Mouse (Mus musculus): ENCODE measurements around the gene 1190002N15Rik. TPM values are rescaled to one million over a fixed set of nuclear protein-coding genes. Genes with fewer than 3 reads are reported as not detected.

The 1190002N15Rik gene
- total and polyA plus RNA-seq, 2 experiments from 2014 or later: 7.3 to 37.7 TPM

DNA sequence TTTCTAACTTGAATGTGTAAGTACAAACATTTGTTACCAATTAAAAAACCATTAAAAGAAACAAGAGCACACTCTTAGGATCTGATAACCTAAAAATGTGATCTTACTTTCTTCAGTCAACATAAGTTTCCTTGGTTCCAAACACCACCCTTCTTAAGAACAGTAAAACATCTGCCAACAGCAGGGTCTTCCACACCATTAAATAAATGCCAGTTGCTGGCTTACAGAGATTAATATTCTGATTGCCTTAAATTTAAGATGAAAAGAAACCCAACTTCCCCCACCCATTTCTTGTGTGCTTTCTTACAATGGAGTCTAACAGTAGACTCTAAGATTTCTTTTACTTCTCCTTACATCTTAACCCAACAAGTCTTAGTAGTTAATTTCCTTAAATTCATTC lies 7.9 kb downstream of the 1190002N15Rik start:
- Histone ChIP-seq H3K4me3 (ENCODE audit: low read depth, low read length) (no peak overlapping the region), H3K36me3 (ENCODE audit: insufficient read depth) (no peaks in the 10 kb centered on the region), H3K27ac (ENCODE audit: low read depth, low read length) (no peak overlapping the region), H3K9ac (no peak overlapping the region), H3K27me3 (ENCODE audit: insufficient read depth, low read length) (no peaks in the 10 kb centered on the region), H3K4me1 (ENCODE audit: insufficient read depth) (peaks cover 3% of the 10 kb centered on the region; the same call in 1 of the 2 replicates), H3K4me2 (ENCODE audit: low read depth) (no peak overlapping the region), H3K9me3 (ENCODE audit: low read length) (no peaks in the 10 kb centered on the region)
- no peak for DNase-seq
- no peak for TF ChIP-seq CTCF (IDR thresholded peaks at IDR 0.05; ENCODE audit: low read depth)
- ATAC-seq: no peak

DNA sequence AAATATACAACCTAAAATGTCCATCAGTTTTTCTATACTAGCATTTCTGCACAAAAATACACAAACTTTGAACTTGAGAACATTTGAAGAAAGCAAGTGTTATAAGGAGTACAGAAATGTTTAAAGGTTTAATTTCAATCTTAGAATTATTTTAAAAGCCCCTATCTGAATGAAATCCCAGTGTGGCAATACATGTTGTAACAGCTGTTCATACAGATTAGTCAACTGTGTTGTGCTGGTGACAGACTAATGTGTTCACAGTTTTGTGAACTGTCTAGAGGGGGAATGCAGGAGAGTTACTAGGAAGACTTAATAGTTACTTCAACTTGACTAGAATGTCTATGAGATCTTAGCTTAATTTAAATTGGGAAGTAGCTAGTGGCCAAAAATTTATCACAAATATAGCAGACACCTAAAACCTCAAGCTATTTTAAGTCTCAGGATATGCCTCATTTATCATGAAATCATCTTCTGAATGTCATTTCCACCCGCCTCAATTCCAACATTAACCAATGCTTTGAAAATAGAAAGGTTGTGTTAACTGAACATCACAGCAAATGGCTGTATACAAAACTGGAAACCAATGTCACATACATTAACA lies 8.6 kb downstream of the 1190002N15Rik start:
- no peak overlapping the region for H3K9ac ChIP-seq
- H3K4me2 ChIP-seq (ENCODE audit: low read depth): no peak overlapping the region
- WGBS: 66% methylated on average over 1 of the region's 1 CpGs
- no peak overlapping the region for H3K4me3 ChIP-seq (ENCODE audit: low read depth, low read length)
- H3K27me3 ChIP-seq (ENCODE audit: insufficient read depth, low read length): no peaks in the 10 kb centered on the region
- DNase-seq (no peak), ATAC-seq (no peak)
- H3K27ac ChIP-seq (ENCODE audit: low read depth, low read length): no peak overlapping the region
- H3K36me3 ChIP-seq (ENCODE audit: insufficient read depth): no peaks in the 10 kb centered on the region
- TF ChIP-seq CTCF (IDR thresholded peaks at IDR 0.05; ENCODE audit: low read depth): no peak
- peaks cover 3% of the 10 kb centered on the region; the same call in 1 of the 2 replicates for H3K4me1 ChIP-seq (ENCODE audit: insufficient read depth)
- H3K9me3 ChIP-seq (ENCODE audit: low read length): no peaks in the 10 kb centered on the region

- H3K36me3 ChIP-seq (ENCODE audit: insufficient read depth): no peaks in the 10 kb centered on the region
- H3K4me3 ChIP-seq (ENCODE audit: low read depth, low read length): no peak overlapping the region
- peak; percentile 65 for DNase-seq
- H3K27me3 ChIP-seq (ENCODE audit: insufficient read depth, low read length): no peaks in the 10 kb centered on the region
- no peak overlapping the region for H3K27ac ChIP-seq (ENCODE audit: low read depth, low read length)
- no peak for TF ChIP-seq CTCF (IDR thresholded peaks at IDR 0.05; ENCODE audit: low read depth)
- H3K4me2 ChIP-seq (ENCODE audit: low read depth): peak overlapping the region; percentile 11; the same call in 1 of the 2 replicates
- peaks cover 3% of the 10 kb centered on the region; the same call in 1 of the 2 replicates for H3K4me1 ChIP-seq (ENCODE audit: insufficient read depth)
- H3K9ac ChIP-seq: no peak overlapping the region
- ATAC-seq: peak; percentile 36; the same call in 1 of the 2 replicates
- WGBS: 19% methylated on average over 7 of the region's 7 CpGs
- no peaks in the 10 kb centered on the region for H3K9me3 ChIP-seq (ENCODE audit: low read length)
Measured at GRCm38 (mm10) chr9:94526473-94526872, 11.4 kb downstream of the 1190002N15Rik start.

DNA sequence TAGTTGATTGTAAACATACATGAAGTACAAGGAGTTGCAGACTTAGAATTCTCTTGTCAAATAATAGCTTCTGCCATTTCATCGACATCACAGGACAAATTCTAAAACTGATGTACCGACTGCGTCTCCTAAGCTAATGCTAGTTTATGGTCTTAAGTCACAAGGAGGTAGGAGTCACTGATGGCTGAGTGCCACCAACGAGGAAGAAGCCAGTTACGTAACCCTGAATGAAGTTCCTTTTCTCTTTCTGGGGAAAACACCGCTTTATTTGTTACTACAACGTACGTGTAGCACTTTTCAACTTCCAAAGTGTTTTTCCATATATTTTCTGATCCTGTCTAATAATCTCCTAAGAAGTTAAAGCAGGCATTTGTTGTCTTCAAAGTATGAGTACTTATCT lies 25.6 kb downstream of the 1190002N15Rik start:
- H3K4me3 ChIP-seq (ENCODE audit: low read depth, low read length): no peak overlapping the region
- ATAC-seq (no peak), DNase-seq (no peak)
- no peaks in the 10 kb centered on the region for H3K4me1 ChIP-seq (ENCODE audit: insufficient read depth)
- no peak overlapping the region for H3K4me2 ChIP-seq (ENCODE audit: low read depth)
- no peaks in the 10 kb centered on the region for H3K9me3 ChIP-seq (ENCODE audit: low read length)
- no peak overlapping the region for H3K9ac ChIP-seq
- 92% methylated on average over 8 of the region's 8 CpGs for WGBS
- H3K27me3 ChIP-seq (ENCODE audit: insufficient read depth, low read length): no peaks in the 10 kb centered on the region
- no peaks in the 10 kb centered on the region for H3K36me3 ChIP-seq (ENCODE audit: insufficient read depth)
- no peak for TF ChIP-seq CTCF (IDR thresholded peaks at IDR 0.05; ENCODE audit: low read depth)
- no peak overlapping the region for H3K27ac ChIP-seq (ENCODE audit: low read depth, low read length)

DNA sequence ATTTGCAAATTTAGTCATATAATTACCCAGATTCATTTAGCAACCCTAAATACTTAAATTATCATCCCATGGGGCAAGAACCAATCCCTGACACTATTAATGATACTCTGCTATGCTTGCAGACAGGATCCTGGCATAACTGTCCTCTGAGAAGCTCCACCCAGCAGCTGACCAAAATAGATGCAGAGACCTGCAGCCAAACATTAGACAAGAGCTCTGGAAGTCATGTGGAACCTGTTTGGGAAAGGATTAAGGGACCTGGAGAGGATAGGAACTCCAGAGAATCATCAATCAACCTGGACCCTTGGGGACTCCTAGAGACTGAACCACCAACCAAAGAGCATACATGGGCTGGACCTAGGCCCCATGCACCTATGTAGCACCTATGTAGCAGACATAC lies 26.7 kb downstream of the 1190002N15Rik start:
- DNase-seq: no peak
- no peak overlapping the region for H3K27ac ChIP-seq (ENCODE audit: low read depth, low read length)
- H3K4me1 ChIP-seq (ENCODE audit: insufficient read depth): no peaks in the 10 kb centered on the region
- no peak overlapping the region for H3K4me2 ChIP-seq (ENCODE audit: low read depth)
- H3K9me3 ChIP-seq (ENCODE audit: low read length): no peaks in the 10 kb centered on the region
- no peak overlapping the region for H3K9ac ChIP-seq
- no peak overlapping the region for H3K4me3 ChIP-seq (ENCODE audit: low read depth, low read length)
- no peak for TF ChIP-seq CTCF (IDR thresholded peaks at IDR 0.05; ENCODE audit: low read depth)
- H3K36me3 ChIP-seq (ENCODE audit: insufficient read depth): no peaks in the 10 kb centered on the region
- no peaks in the 10 kb centered on the region for H3K27me3 ChIP-seq (ENCODE audit: insufficient read depth, low read length)
- no peak for ATAC-seq

DNA sequence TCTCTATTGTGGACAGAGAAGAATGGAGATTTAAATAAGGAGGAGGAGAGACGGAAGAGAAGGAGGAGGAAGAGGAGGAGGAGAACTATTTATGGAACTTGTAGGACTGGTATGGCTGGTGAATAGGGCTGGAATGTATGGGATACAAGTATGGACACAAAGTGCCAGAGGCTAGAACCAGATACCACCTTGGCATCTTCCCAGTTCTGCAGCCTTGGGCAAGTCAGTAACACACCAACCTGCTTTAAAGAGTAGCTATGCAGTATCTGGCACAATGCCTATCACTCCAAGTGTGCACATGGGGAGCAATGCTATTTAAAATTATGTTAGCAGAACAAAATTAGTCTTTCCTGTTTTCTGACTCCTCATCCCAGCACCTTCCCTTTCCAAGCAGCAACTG lies 30.9 kb downstream of the 1190002N15Rik start:
- no peaks in the 10 kb centered on the region for H3K36me3 ChIP-seq (ENCODE audit: insufficient read depth)
- H3K9me3 ChIP-seq (ENCODE audit: low read length): no peaks in the 10 kb centered on the region
- H3K27ac ChIP-seq (ENCODE audit: low read depth, low read length): no peak overlapping the region
- no peak overlapping the region for H3K4me2 ChIP-seq (ENCODE audit: low read depth)
- ATAC-seq (no peak), DNase-seq (no peak)
- no peaks in the 10 kb centered on the region for H3K27me3 ChIP-seq (ENCODE audit: insufficient read depth, low read length)
- H3K4me1 ChIP-seq (ENCODE audit: insufficient read depth): no peaks in the 10 kb centered on the region
- 73% methylated on average over 1 of the region's 1 CpGs for WGBS
- no peak overlapping the region for H3K4me3 ChIP-seq (ENCODE audit: low read depth, low read length)
- no peak for TF ChIP-seq CTCF (IDR thresholded peaks at IDR 0.05; ENCODE audit: low read depth)
- H3K9ac ChIP-seq: no peak overlapping the region

GRCm38 (mm10) chr9:94491467-94491866 lies 46.4 kb downstream of the 1190002N15Rik start:
- ATAC-seq (no peak), DNase-seq (no peak)
- Histone ChIP-seq H3K36me3 (ENCODE audit: insufficient read depth) (no peaks in the 10 kb centered on the region), H3K4me3 (ENCODE audit: low read depth, low read length) (no peak overlapping the region), H3K4me2 (ENCODE audit: low read depth) (no peak overlapping the region), H3K9ac (no peak overlapping the region), H3K4me1 (ENCODE audit: insufficient read depth) (no peaks in the 10 kb centered on the region), H3K27ac (ENCODE audit: low read depth, low read length) (no peak overlapping the region), H3K9me3 (ENCODE audit: low read length) (no peaks in the 10 kb centered on the region), H3K27me3 (ENCODE audit: insufficient read depth, low read length) (no peaks in the 10 kb centered on the region)
- TF ChIP-seq CTCF (IDR thresholded peaks at IDR 0.05; ENCODE audit: low read depth): no peak
- 77% methylated on average over 9 of the region's 9 CpGs for WGBS
